Mouse (Mus musculus) ES-Bruce4 (cell line): ENCODE results near the gene Prss23.

Experiments
- CTCF ChIP-seq: IDR thresholded peaks from one replicate; pipeline ENCODE4 v1.8.1; 2011; ENCODE audit warnings: low read depth, low read length
- EP300 ChIP-seq: IDR thresholded peaks from 2 replicates; pipeline ENCODE4 v1.6.1; 2011; ENCODE audit warnings: low read depth, low read length; ENCODE audit not compliant: insufficient read depth
- POLR2A ChIP-seq: IDR thresholded peaks from one replicate; pipeline ENCODE4 v1.8.1; 2011; ENCODE audit warnings: low read length; ENCODE audit not compliant: insufficient read depth

DNA sequence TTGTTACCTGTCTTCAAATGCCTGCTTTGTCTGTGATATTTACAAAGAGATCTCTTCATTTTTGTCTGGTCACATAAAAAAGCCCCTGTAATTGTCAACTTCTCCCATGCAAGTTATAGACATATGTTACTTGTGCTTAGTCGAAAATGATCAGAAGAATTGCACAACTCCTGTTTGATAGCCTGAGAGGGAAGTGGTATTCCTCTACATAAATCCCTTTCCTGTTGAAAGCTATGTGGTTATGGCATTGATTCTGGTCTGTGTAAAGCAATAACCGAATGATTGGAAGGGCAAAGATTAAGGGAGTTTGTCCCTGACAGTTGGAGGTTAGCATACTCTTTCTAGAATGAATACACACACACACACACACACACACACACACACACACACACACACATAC lies 67.3 kb downstream of the Prss23 start:
- TF ChIP-seq POLR2A (no peak), CTCF (no peak), EP300 (no peak)
